Mouse (Mus musculus): ENCODE results near the gene Arhgap27. TPM values are rescaled to one million over a fixed set of nuclear protein-coding genes. Genes with fewer than 3 reads are reported as not detected.
"Not testable (repeated sequence)": the region's sequence is repeated elsewhere in the genome, so short reads cannot be mapped to it uniquely, and the experiment has no call there.

Arhgap27 gene
- polyA plus RNA-seq (2016; fragmentation: Nextera tagmentation; extraction: Ambion mirVana), result 5.4 and 6.4 TPM in 2 replicates

DNA sequence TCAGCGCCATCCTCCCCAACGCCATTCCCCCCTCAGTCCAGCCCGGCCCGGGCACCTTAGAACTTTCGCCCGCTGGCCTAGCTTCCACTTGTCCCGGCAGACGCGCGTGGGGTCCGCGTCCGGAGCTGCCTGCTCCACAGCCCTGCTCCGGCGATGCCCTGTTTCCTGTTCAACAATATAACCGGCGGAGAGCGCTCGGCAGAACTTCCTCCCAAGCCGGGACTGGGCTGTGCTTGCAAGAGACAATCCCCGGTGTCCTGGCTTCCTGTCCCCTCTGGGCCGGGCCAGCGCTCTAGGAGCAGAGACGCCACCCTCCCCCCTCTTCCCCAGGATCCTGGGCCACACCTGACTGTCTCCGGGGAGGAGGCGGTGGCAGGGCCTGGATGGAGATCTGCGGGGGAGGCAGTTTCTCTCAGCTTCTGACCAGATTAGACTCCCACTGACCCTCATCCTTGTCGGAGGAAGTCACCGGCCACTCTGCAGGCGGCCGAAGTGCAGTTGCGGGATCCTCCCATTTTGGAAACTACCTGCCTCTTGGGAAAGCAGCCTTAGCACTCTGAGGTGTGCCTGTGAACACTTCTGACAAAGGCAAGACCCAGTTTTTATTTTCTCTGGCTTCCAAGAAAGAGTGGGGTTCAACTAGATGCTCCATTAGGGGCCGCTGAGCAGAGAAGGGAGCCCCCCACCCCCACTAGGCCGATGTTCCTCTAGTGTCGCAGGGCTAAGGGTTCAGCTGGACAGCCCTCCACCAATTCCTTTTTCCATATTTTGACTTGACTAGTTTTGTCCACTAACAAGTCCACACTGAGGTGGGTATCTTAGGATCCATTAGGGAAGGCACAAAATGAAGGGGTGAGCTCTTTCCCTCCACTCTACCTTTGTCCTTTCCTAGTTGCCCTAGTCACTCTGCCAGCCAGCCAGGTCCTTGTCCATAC is at the start of gene Arhgap27:
Gene Arhgap27, minus strand, starts transcription at position 479 of the 935 bp plus-strand sequence.
- no peak for ATAC-seq (ENCODE audit: low FRiP score, low read depth)
- H3K4me2 ChIP-seq (replicated peaks), result peak within 1 kb of the TSS; percentile 87
- H3K4me1 ChIP-seq, result peaks cover 35% of the 10 kb centered on the region
- peak within 1 kb of the TSS; percentile 49; the same call in 1 of the 2 replicates for H3K9ac ChIP-seq
- H3K27ac ChIP-seq, result no peak within 1 kb of the TSS
- peaks cover 16% of the 10 kb centered on the region for H3K36me3 ChIP-seq
- H3K9me3 ChIP-seq, result no peaks in the 10 kb centered on the region
- 2% methylated on average over 35 of the region's 35 CpGs for WGBS
- peak within 1 kb of the TSS; percentile 28 for H3K4me3 ChIP-seq
- H3K27me3 ChIP-seq (replicated peaks), result peaks cover 67% of the 10 kb centered on the region

DNA sequence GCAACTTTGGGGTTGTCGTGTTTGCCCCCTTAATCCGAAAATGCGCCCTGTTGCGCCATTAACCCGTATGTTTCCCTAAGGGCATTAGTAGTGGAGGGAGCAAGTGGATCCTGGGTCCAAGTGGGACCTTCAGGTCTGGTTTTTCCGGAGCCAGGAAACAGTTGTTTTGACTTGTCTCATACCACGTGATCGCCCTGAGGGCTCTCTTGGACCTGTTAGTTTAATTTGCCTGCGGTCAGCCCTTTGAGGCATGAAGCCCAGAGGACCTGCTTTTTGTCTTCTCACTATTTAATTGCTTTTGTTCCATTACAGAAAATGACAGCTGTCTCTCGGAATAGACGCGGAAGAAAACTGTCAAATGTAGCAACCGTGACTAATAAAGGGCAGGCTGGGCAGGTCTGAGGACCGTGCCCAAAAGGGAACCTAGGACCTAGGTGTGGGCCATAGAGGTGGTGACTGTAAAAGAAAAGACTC is 49.5 kb upstream of the Arhgap27 start:
- peaks cover 4% of the 10 kb centered on the region; the same call in 1 of the 2 replicates for H3K36me3 ChIP-seq
- 0 out of 2 replicates have a peak, but pooled peaks cover 3% of the 10 kb centered on the region for H3K27me3 ChIP-seq (replicated peaks)
- no peak overlapping the region for H3K27ac ChIP-seq
- peak overlapping the region; percentile 84 for H3K4me3 ChIP-seq
- H3K4me2 ChIP-seq (replicated peaks), result peak overlapping the region; percentile 79
- H3K4me1 ChIP-seq, result peaks cover 15% of the 10 kb centered on the region
- 3% methylated on average over 14 of the region's 14 CpGs for WGBS
- peak; percentile 2; the same call in 1 of the 2 replicates for ATAC-seq (ENCODE audit: low FRiP score, low read depth)
- H3K9ac ChIP-seq, result peak overlapping the region; percentile 75; the same call in 1 of the 2 replicates
- no peaks in the 10 kb centered on the region for H3K9me3 ChIP-seq

DNA sequence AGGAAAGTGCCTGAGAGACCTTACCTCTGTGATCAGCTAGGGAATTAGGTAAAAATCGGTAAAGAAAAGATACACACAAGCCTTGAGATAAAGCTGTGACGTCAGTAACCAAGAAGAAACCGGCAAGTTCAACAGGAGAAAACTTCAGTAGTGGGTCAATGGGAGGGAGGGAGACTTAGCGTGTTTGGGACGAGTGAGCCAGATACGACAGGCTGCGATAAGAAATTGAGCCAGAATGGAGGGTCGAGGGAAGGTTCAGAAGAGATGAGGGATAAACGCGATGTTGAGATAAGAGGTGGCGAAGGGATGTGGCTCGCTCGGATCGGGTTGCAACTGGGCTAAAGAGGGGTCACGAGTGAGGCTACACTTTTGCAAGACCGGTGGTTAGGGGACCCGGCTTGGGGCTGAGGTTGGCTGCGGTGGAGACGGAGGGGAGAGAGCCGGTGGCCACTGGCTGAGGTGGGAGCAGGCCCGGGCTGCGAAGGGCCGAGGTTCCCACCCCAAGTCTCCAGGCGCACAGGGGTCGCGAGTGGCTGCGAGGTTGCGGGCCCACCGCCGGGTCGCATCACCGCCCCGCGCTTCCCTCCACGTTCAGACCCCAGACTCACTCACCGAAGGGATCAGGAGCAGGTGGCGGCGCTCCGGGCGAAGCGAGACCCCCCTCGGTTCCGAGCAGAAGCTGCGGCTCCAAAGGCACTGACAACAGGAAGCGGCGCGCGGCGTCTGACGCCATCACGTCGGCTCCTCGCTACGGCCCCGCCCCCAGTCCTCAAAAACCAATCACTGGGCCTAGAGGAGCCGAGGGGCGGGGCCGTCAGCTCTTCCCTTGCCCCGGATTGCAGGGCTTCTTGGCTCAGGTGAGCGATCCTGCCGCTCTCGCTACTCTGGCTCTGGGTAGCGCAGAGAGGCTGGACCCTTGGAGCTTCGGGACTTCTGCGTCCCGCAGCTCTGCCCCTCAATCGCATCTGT is 48.8 kb upstream of the Arhgap27 start, which contains the start of gene Plekhm1:
Gene Plekhm1, minus strand, starts transcription at position 707 of the 969 bp plus-strand sequence.
- peak; percentile 99 for ATAC-seq (ENCODE audit: low FRiP score, low read depth)
- no peaks in the 10 kb centered on the region for H3K9me3 ChIP-seq
- 0 out of 2 replicates have a peak, but pooled peaks cover 3% of the 10 kb centered on the region for H3K27me3 ChIP-seq (replicated peaks)
- H3K9ac ChIP-seq, result peak within 1 kb of the TSS; percentile 75
- H3K4me3 ChIP-seq, result peak within 1 kb of the TSS; percentile 84
- no peak within 1 kb of the TSS for H3K27ac ChIP-seq
- peak within 1 kb of the TSS; percentile 79 for H3K4me2 ChIP-seq (replicated peaks)
- WGBS, result under 1% methylated on average over 67 of the region's 67 CpGs
- H3K36me3 ChIP-seq, result peaks cover 4% of the 10 kb centered on the region; the same call in 1 of the 2 replicates
- peaks cover 15% of the 10 kb centered on the region for H3K4me1 ChIP-seq

DNA sequence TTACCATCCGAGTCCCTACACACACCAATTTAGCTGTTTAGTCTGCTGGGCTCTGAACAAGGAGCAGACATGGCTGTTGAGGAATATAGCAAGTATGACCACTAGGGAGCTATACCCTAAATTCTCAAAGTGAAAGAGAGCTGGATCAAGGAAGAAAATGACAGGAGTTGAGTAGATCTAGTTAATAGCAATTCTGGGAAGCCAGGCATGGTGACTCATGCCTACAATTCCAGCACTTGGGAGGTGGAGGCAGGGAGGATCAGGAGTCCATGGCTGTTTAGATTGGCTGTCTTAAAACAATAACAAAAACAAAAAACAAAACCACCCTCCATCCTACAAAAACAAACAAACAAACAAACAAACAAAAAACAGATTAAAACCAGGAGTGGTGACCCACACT is 47.8 kb upstream of the Arhgap27 start:
- 74% methylated on average over 1 of the region's 1 CpGs for WGBS
- H3K9ac ChIP-seq, result no peak overlapping the region
- peak overlapping the region; percentile 79 for H3K4me2 ChIP-seq (replicated peaks)
- H3K4me3 ChIP-seq, result no peak overlapping the region
- ATAC-seq (ENCODE audit: low FRiP score, low read depth), result no peak
- no peak overlapping the region for H3K27ac ChIP-seq
- H3K4me1 ChIP-seq, result peaks cover 15% of the 10 kb centered on the region
- 0 out of 2 replicates have a peak, but pooled peaks cover 3% of the 10 kb centered on the region for H3K27me3 ChIP-seq (replicated peaks)
- H3K36me3 ChIP-seq, result peaks cover 4% of the 10 kb centered on the region
- H3K9me3 ChIP-seq, result no peaks in the 10 kb centered on the region

DNA sequence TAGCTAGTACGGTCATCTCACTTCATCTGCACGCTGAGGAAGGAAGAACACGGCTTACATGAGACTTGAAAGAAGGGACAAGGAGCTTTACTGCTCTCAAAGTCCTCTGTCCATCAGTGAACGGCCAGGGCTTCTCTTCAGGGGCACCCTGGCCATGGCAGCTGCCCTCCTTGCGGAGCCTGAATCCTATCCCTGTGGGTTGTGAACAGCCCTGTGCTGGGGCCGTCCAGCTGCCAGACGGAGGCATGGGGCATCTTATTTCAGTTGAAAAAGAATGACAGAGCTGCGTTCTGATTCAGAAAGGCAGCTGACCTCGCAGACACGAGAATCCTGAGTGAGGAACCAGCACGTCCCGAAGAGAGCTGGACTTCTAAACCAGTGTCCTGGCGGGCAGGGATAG is 45.4 kb upstream of the Arhgap27 start:
- WGBS, result 90% methylated on average over 13 of the region's 13 CpGs
- Histone ChIP-seq H3K36me3 (peaks cover 4% of the 10 kb centered on the region), H3K4me2 (replicated peaks) (no peak overlapping the region), H3K27ac (no peak overlapping the region), H3K4me3 (no peak overlapping the region), H3K9ac (no peak overlapping the region), H3K9me3 (no peaks in the 10 kb centered on the region), H3K27me3 (replicated peaks) (no peaks in the 10 kb centered on the region), H3K4me1 (peaks cover 15% of the 10 kb centered on the region)
- no peak for ATAC-seq (ENCODE audit: low FRiP score, low read depth)

DNA sequence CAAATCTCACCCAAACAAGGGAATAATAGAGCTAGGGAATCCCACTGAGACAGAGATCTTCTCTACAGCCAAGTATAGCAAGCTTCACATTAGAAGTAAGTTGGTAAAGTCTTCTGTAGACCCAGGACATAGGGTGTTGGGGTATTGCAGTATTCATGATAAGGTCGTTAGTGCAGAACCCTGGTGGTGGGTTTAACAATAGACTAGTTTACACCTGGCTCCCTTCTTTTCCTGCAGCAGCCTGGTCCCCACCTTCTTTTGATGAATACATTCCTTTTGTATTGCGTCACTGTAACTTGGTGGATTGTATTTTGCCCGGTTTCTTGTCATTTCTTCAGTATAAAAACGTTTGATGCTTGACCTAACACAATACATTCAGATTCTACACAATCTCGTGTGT is 43.6 kb upstream of the Arhgap27 start:
- H3K36me3 ChIP-seq, result peaks cover 17% of the 10 kb centered on the region
- not testable (repeated sequence) for H3K4me2 ChIP-seq (replicated peaks); H3K4me1 ChIP-seq; H3K27me3 ChIP-seq (replicated peaks); H3K27ac ChIP-seq; H3K9ac ChIP-seq; H3K9me3 ChIP-seq; H3K4me3 ChIP-seq; ATAC-seq (ENCODE audit: low FRiP score, low read depth)
- WGBS, result 69% methylated on average over 5 of the region's 5 CpGs

DNA sequence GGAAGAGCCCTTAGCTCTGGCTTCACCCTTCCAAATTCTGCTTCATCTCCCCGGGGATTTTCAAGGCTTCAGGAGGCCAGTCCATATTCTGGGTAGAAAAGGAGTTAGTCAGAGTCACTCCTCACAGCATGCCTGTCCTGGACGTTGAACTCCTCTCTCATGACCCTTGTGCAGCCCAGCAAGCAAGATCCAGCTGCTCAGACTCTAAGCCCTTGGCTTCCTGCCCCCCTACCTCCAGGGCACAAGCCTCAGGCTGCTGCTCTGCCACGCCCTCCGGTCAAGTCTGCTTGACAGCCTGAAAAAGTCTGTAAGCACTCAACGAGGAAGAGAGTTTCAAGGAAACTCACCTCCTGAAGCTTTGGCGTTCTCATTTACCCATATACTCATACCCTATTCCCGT is 43.1 kb upstream of the Arhgap27 start:
- Histone ChIP-seq H3K4me2 (replicated peaks) (no peak overlapping the region), H3K27me3 (replicated peaks) (no peaks in the 10 kb centered on the region), H3K9ac (no peak overlapping the region), H3K27ac (no peak overlapping the region), H3K36me3 (peaks cover 17% of the 10 kb centered on the region), H3K9me3 (no peaks in the 10 kb centered on the region), H3K4me1 (peaks cover 4% of the 10 kb centered on the region), H3K4me3 (no peak overlapping the region)
- ATAC-seq (ENCODE audit: low FRiP score, low read depth), result no peak
- 84% methylated on average over 7 of the region's 7 CpGs for WGBS

DNA sequence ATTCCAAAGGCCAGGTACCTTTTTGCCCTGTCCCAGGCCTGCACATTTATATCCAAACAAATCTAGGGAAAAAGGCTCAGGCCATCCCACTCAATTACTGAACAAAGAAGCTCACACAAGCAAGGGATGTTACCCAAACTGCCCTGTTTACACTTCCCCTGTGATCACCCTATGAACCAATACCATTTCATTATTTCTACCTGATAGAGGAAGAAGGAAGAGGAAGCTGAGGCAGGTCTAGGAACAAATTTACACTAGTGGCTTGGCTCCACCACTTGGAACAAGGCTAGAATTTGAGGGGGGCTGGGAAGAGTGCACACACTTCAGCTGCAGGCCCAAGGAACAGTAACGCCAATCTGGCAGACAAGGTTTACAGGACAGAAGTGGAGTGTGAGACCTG is 42.3 kb upstream of the Arhgap27 start:
- Histone ChIP-seq H3K4me3 (no peak overlapping the region), H3K27ac (no peak overlapping the region), H3K4me2 (replicated peaks) (no peak overlapping the region), H3K36me3 (peaks cover 19% of the 10 kb centered on the region), H3K27me3 (replicated peaks) (no peaks in the 10 kb centered on the region), H3K9ac (no peak overlapping the region), H3K9me3 (no peaks in the 10 kb centered on the region), H3K4me1 (no peaks in the 10 kb centered on the region)
- WGBS, result 95% methylated on average over 1 of the region's 1 CpGs
- ATAC-seq (ENCODE audit: low FRiP score, low read depth), result no peak

DNA sequence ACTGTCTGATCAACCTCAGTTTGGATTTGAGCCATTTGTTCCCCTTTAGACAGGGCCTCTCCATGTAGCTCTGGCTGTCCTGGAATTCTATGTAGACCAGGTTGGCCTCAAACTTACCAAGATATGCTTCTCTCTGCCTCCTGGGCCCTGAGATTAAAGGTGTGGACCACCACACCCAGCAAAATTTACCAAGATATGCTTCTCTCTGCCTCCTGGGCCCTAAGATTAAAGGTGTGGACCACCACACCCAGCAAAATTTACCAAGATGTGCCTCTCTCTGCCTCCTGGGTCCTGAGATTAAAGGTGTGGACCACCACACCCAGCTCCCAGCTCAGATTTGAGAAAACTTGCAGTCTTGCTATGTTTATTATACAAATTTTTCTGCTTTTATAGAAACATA is 41.1 kb upstream of the Arhgap27 start:
- ATAC-seq (ENCODE audit: low FRiP score, low read depth), result no peak
- Histone ChIP-seq H3K36me3 (peaks cover 19% of the 10 kb centered on the region), H3K9me3 (no peaks in the 10 kb centered on the region)

DNA sequence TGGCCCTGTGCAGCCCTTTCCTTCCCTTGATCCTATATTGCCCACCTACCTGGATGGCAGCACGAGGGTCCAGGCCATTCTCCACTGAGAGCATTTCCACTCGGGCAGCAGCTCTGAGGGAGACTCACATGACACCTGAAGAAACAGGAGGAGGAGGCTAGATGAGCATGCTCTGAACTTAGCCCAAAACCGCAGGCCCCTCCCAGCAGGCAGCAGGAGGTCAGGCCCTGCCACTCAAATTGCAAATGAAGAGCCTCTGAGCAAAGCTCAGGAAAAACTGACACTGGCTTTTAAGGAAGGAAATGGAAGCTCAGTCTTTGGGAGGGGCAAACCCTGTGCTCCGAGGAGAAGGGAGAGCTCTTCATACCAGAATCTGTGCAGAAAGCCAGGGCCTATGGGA is 40.3 kb upstream of the Arhgap27 start:
- WGBS, result 65% methylated on average over 4 of the region's 4 CpGs
- H3K27me3 ChIP-seq (replicated peaks), result no peaks in the 10 kb centered on the region
- ATAC-seq (ENCODE audit: low FRiP score, low read depth), result no peak
- H3K4me3 ChIP-seq, result no peak overlapping the region
- H3K4me1 ChIP-seq, result no peaks in the 10 kb centered on the region
- H3K4me2 ChIP-seq (replicated peaks), result no peak overlapping the region
- peaks cover 15% of the 10 kb centered on the region for H3K36me3 ChIP-seq
- no peak overlapping the region for H3K9ac ChIP-seq
- no peak overlapping the region for H3K27ac ChIP-seq
- H3K9me3 ChIP-seq, result no peaks in the 10 kb centered on the region

More for the DNA sequence above, 41.1 kb upstream of the Arhgap27 start:
- Histone ChIP-seq H3K4me3 (no peak overlapping the region), H3K4me2 (replicated peaks) (no peak overlapping the region), H3K27me3 (replicated peaks) (no peaks in the 10 kb centered on the region), H3K4me1 (no peaks in the 10 kb centered on the region), H3K27ac (no peak overlapping the region), H3K9ac (no peak overlapping the region)

DNA sequence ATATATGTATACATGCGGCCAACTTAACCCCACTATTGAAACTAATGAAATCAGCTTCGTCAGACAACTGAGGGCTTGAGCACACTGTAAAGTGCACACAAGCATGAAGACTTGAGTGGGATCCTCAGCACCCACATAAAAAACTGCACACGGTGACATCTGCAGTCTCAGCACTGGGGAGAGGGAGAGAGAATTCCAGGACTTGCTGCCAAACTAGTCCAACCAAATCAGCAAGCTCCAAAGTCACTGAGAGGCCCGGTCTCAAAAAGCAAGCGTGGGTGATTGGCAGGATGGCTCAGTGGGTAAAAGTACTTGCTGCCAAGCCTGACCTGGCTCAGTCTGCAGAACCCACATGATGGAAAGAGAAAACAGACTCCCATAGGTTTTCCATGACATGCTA is 39.2 kb upstream of the Arhgap27 start:
- no peak for ATAC-seq (ENCODE audit: low FRiP score, low read depth)
- Histone ChIP-seq H3K4me3 (no peak overlapping the region), H3K4me2 (replicated peaks) (no peak overlapping the region), H3K9ac (no peak overlapping the region), H3K27ac (no peak overlapping the region), H3K9me3 (no peaks in the 10 kb centered on the region), H3K4me1 (no peaks in the 10 kb centered on the region), H3K36me3 (peaks cover 15% of the 10 kb centered on the region), H3K27me3 (replicated peaks) (no peaks in the 10 kb centered on the region)
- WGBS, result 95% methylated on average over 5 of the region's 5 CpGs
